Mouse (Mus musculus): ENCODE measurements around the gene Dpf2. TPM values are rescaled to one million over a fixed set of nuclear protein-coding genes. Genes with fewer than 3 reads are reported as not detected.

The Dpf2 gene
- polyA plus RNA-seq, 1 experiment, result 34.4 TPM

GRCm38 (mm10) chr19:5864710-5865398 lies 48.0 kb downstream of the Dpf2 start:
- no peak for TF ChIP-seq GATA1 (IDR thresholded peaks at IDR 0.05; ENCODE audit: low read length)

DNA sequence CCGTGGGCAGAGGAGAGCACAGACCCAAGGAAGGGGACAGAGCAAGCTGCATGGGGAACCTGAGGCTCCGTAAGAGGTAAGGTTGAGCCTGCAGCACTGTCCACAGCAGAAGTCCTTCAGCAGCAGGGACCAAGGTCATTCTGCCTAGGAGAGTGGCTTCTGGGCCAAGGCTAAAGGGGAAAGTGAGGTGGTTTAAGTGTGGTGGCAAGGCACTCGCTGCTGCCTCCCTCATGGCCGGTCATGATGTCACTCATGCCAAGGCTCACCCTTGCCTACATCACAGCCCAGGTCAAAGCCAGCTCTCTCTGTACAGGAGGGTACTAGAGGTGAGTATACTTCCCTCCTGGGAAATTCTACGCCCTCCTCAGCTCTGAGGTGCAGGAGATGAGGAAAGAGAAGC lies 49.0 kb downstream of the Dpf2 start:
- no peak for TF ChIP-seq GATA1 (IDR thresholded peaks at IDR 0.05; ENCODE audit: low read length)

DNA sequence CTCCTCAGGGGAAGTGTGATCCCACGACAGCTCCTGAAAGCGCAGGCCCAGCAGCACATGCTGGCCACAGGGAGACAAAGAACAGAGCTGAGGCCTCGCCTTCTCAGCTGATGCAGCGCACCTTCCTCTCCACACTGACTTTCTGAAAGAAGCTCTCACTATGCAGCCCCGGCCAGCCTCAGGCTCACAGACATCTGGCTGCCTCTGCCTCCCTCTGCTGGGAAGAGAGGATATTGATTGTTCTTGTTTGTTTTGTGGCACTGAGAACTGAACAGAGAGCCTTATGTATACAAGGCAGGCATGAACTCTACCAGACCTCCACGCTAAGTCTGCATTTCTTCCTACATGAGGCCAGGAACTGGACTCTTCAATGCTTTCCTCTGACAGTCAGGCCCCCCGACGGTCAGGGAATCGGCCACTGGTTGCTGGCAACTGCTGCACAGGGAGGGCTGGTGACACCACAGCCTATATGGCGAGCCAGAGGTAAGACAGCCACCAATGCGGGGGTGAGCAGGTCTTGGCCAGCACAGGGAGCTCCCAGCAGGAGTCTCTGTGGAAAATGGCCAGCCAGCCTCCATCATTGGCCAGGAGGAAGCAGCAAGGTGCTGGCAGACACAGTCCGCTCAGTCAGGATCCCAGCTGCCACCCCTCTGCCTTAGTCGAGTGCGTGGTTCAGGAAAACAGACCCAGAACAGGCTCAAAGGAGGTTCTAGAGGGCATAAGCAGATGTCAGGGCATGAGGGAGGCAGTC lies 50.3 kb downstream of the Dpf2 start:
- TF ChIP-seq GATA1 (IDR thresholded peaks at IDR 0.05; ENCODE audit: low read length), result no peak

GRCm38 (mm10) chr19:5856604-5857003 lies 56.2 kb downstream of the Dpf2 start:
- no peak for TF ChIP-seq GATA1 (IDR thresholded peaks at IDR 0.05; ENCODE audit: low read length)

GRCm38 (mm10) chr19:5852035-5852722 lies 60.6 kb downstream of the Dpf2 start:
- no peak for TF ChIP-seq GATA1 (IDR thresholded peaks at IDR 0.05; ENCODE audit: low read length)

GRCm38 (mm10) chr19:5851481-5851971 lies 61.3 kb downstream of the Dpf2 start:
- no peak for TF ChIP-seq GATA1 (IDR thresholded peaks at IDR 0.05; ENCODE audit: low read length)

GRCm38 (mm10) chr19:5850860-5851259 lies 62.0 kb downstream of the Dpf2 start:
- TF ChIP-seq GATA1 (IDR thresholded peaks at IDR 0.05; ENCODE audit: low read length), result no peak

DNA sequence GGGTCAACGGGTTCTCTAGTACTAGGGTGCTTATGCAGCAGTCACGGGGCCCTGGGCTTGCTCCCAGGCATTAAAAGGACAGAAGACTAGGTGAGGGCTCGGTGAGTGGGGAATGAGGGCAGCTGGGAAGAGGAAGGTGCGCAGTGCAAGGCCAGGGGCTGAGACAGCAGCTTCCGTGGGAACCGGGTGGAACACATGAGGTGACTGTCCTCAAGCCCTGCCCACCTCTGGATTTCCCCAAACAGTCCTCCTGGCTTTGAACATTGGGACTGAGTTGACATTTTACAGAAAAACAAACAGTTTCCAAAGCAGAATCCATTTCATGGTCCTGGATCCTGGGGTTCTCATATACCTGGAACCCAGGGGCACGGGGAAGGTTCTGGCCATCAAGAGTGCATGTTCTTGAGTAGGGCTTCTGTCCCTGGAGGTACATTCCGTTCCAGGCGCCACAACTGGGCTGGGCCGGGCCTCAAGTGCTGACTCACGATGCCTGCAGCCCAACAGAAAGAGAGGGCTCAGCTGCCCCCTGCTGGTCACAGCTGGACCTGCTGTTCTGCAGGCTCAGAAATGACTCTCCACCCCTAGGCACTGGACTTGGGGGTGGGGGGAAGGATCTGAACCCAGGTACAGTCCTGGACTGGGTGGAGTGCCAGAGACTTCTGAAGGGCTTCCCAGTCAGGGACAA lies 62.8 kb downstream of the Dpf2 start:
- TF ChIP-seq GATA1 (IDR thresholded peaks at IDR 0.05; ENCODE audit: low read length), result no peak

DNA sequence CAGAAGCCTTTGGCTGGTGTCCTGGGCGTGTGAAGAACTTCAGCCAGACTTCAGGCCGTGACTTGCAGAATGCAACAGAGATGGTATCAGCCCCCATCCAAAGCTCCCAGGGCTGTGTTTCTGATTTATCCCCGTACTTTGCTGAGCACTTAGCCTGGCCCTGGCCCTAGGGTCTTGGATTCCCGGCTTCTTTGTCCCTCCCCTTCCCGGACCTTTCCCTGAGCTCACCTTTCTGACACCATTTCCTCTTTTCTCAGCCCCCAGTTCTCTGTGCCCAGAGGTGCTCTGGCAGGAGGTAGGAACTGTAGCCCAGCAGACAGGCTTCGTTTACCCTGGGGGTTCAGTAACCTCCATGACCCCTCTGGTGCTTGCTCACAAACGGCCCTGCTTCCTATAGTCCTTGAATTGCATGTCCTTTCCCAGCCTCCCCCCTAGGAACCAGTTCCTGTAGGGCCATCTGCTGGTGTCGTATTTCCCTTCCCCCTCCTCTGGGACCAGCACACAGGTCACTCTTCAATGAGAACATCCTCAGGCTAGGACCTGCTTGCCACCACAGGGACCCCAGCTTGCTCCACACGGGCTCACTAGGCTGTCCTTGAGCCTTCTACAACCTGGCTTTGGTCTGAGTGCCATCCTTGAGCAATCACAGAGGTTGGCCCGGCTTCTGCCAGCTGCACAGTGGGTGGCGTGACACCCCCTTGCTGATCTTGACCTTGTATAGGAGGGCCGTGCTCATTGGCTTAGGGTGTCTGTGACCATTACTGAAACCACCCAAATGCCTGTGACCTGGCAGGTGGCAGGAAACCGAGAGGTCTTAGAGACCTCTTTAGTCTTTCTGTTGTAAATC lies 63.8 kb downstream of the Dpf2 start:
- no peak for TF ChIP-seq GATA1 (IDR thresholded peaks at IDR 0.05; ENCODE audit: low read length)

DNA sequence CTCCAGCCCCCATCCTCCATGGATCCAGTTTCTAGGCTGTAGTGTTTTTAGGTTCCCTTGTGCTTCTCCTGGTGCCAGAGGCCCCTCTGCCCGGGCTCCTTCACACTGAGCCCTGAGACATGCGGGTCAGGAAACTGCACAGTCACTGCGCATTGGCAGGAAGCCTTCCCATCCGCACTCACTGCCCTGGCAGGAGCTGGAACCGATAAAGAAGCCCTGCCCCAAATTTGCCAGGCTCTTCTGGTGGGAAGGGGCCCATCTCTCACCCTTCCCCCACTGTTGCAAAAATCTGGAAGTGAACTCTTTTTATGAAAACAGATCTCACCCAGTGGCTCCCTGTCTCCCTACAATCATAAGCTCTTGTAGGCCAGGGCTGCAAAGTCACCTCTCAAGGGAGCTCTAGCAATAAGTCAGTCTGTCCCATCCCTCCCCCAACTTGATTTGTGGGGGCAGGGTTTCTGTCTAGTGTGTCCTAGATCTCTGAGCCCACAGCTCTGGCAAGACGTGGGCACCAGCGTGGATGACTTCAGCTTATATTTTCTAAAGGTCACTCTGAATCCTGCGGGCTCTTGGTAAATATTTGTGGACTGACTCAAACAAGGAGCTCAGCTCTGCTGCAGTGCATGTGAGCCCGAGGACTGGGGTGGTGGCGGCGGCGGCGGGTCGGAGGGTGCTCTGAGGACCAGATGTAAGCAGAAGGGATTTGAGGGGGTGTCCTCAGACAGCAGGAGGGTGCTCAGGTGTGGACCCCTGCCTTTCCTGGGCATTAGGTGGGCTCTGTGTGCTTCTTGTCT lies 64.6 kb downstream of the Dpf2 start:
- no peak for TF ChIP-seq GATA1 (IDR thresholded peaks at IDR 0.05; ENCODE audit: low read length)

- no peak for TF ChIP-seq GATA1 (IDR thresholded peaks at IDR 0.05; ENCODE audit: low read length)
These were observed 65.5 kb downstream of the Dpf2 start for GRCm38 (mm10) chr19:5847306-5847796.

DNA sequence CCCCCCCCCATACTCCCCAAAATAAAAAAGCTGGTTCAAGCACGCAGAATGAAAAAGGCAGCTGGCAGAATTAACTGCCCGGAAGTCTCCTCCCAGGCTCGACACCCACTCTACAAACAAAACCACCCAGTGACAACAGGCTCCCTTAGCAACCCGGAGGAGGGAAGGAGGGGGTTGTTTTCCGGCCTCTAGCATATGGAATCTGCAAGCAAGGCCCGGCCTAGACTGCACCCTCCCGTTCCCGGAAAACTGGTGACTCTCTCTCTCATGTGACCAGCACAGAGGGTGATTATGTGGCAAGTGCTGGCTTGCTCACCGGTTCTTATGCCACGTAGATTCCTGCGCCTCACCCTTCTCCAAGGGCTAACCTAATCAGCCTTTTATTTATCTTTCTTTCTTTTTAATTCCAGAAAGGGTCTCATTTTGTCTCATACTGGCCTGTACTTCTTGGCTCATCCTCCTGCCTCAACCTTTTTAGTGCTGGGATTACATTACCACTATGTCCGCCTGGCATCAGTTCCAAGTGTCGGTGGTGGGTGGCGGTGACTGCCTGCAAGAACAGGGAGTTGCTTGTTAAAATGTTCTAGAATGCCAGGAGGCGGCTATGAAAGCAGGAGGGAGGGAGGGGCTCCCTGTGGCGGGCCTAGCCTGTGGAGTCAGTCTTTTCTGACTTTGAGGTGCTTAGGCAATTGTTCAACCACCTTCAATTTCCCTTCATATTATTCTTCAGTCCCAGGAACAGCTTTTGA lies 66.1 kb downstream of the Dpf2 start:
- TF ChIP-seq GATA1 (IDR thresholded peaks at IDR 0.05; ENCODE audit: low read length), result no peak

Other genes starting within 250 kb of the Dpf2 start
- 89.3 and 105 TPM in 2 replicates for gene Sipa1, start 249.3 kb downstream of the Dpf2 start, polyA plus RNA-seq (2012)
- 136 and 165 TPM in 2 replicates for gene Map3k11, start 224.3 kb downstream of the Dpf2 start, polyA plus RNA-seq (2012)
- gene Pcnx3, start 224.1 kb downstream of the Dpf2 start, polyA plus RNA-seq (2012), result 206 and 209 TPM in 2 replicates
- gene Kcnk7, start 208.6 kb downstream of the Dpf2 start, polyA plus RNA-seq (2012), result 0.21 and 0.23 TPM in 2 replicates
- 91.2 and 97.8 TPM in 2 replicates for gene Ehbp1l1, start 186.7 kb downstream of the Dpf2 start, polyA plus RNA-seq (2012)
- 71.1 and 79.7 TPM in 2 replicates for gene Fam89b, start 183.4 kb downstream of the Dpf2 start, polyA plus RNA-seq (2012)
- gene Ltbp3, start 172.1 kb downstream of the Dpf2 start, polyA plus RNA-seq (2012), result not detected in 2 replicates
- gene Scyl1, start 141.6 kb downstream of the Dpf2 start, polyA plus RNA-seq (2012), result 76.3 and 96.3 TPM in 2 replicates
- gene Frmd8, start 37.7 kb downstream of the Dpf2 start, polyA plus RNA-seq (2012), result 12.9 and 13.6 TPM in 2 replicates
- gene Slc25a45, start 35.2 kb downstream of the Dpf2 start, polyA plus RNA-seq (2012), result 0.15 and 0.64 TPM in 2 replicates
- gene Tigd3, start 18.9 kb downstream of the Dpf2 start, polyA plus RNA-seq (2012), result 0.73 and 1.3 TPM in 2 replicates
- 0.39 and 0.43 TPM in 2 replicates for gene Cdc42ep2, start 11.8 kb upstream of the Dpf2 start, polyA plus RNA-seq (2012)
- 45.7 and 48.5 TPM in 2 replicates for gene Pola2, start 51.2 kb upstream of the Dpf2 start, polyA plus RNA-seq (2012)
- not detected in 2 replicates for gene Slc22a20, start 73.1 kb upstream of the Dpf2 start, polyA plus RNA-seq (2012)
- gene Capn1, start 102.9 kb upstream of the Dpf2 start, polyA plus RNA-seq (2012), result 83.7 and 139 TPM in 2 replicates
- 90.1 and 101 TPM in 2 replicates for gene Syvn1, start 133.6 kb upstream of the Dpf2 start, polyA plus RNA-seq (2012)
- 37.7 and 52.6 TPM in 2 replicates for gene Mrpl49, start 144.8 kb upstream of the Dpf2 start, polyA plus RNA-seq (2012)
- 3,884 and 3,991 TPM in 2 replicates for gene Fau, start 144.8 kb upstream of the Dpf2 start, polyA plus RNA-seq (2012)
- 98.9 and 102 TPM in 2 replicates for gene Znhit2, start 148.2 kb upstream of the Dpf2 start, polyA plus RNA-seq (2012)
- gene Tm7sf2, start 155.4 kb upstream of the Dpf2 start, polyA plus RNA-seq (2012), result 26.5 and 33.6 TPM in 2 replicates
- gene Vps51, start 164.2 kb upstream of the Dpf2 start, polyA plus RNA-seq (2012), result 39.5 and 65.2 TPM in 2 replicates
- gene Tmem262, start 167.0 kb upstream of the Dpf2 start, polyA plus RNA-seq (2012), result not detected in 2 replicates
- 0.53 and 0.67 TPM in 2 replicates for gene Gm28374, start 169.2 kb upstream of the Dpf2 start, polyA plus RNA-seq (2012)
- 61.7 and 75.6 TPM in 2 replicates for gene Zfpl1, start 171.9 kb upstream of the Dpf2 start, polyA plus RNA-seq (2012)
- 13.3 and 17.8 TPM in 2 replicates for gene Cdca5, start 172.0 kb upstream of the Dpf2 start, polyA plus RNA-seq (2012)
- 3.5 and 4.9 TPM in 2 replicates for gene AC131692.1, start 181.4 kb upstream of the Dpf2 start, polyA plus RNA-seq (2012)
- gene Naaladl1, start 192.8 kb upstream of the Dpf2 start, polyA plus RNA-seq (2012), result 0.38 and 0.46 TPM in 2 replicates
- gene Sac3d1, start 205.6 kb upstream of the Dpf2 start, polyA plus RNA-seq (2012), result 82.9 and 91.0 TPM in 2 replicates
- 89.0 and 122 TPM in 2 replicates for gene Snx15, start 215.3 kb upstream of the Dpf2 start, polyA plus RNA-seq (2012)
- gene Batf2, start 228.0 kb upstream of the Dpf2 start, polyA plus RNA-seq (2012), result not detected in 2 replicates
- 81.6 and 111 TPM in 2 replicates for gene Arl2, start 228.5 kb upstream of the Dpf2 start, polyA plus RNA-seq (2012)

Data from G1E-ER4 (cell line).